8 mouse cellular contexts compared by ENCODE assay signal in the genomic region with DNA sequence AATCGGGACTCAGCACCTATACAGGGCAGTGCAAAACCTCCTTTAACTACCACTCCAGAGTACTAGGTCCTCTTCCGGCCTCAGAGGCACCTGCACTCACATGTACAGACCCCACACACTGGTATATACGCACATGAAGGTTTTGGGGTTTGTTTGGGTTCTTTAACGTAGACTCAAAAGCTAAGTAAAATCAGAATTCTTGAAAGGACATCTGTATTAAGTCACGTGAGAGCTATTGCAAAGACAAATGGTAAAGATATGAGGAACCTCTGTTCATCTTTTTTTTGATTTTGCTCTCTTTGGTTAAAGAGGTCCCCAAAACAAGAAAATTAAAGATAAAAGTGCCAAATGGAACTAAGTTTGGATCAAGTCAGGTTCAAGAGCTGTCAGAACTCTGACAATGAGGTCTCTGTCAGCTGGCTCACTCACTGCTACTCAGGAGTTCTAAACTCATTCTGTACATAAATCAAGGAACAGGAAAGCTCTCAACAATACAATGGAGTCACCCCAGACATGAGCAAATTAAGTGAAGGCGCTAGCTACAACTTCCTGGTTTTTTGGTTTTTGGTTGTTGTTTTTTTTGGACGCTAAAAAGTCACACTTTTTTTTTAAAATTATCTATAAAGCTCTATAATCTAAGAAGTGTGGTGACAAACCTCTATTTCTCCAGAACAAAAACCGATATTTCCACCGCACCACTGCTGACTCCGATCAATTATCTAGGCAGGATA. TPM values are rescaled to one million over a fixed set of nuclear protein-coding genes. Genes with fewer than 3 reads are reported as not detected.
DNase-seq lines count a peak whose midpoint lies in the region; ATAC-seq and TF ChIP-seq lines count a peak whose summit lies in the region.

No protein-coding gene starts in this region.

- ATAC-seq in hindbrain, embryonic 14.5 days (ENCODE audit: low FRiP score) = no peak
- no peak for ATAC-seq in midbrain, embryonic 16.5 days

- no peaks in the 10 kb centered on the region for H3K9me3 ChIP-seq in hindbrain, embryonic 14.5 days (ENCODE audit: control insufficient read depth, low read length)
- H3K9me3 ChIP-seq in midbrain, embryonic 16.5 days (replicated peaks; ENCODE audit: control insufficient read depth, low read length, poor library complexity, severe bottlenecking) = no peaks in the 10 kb centered on the region

- no peaks in the 10 kb centered on the region for H3K27me3 ChIP-seq in hindbrain, embryonic 14.5 days (ENCODE audit: control insufficient read depth, insufficient read depth, low read length)
- H3K27me3 ChIP-seq in midbrain, embryonic 16.5 days (ENCODE audit: control insufficient read depth, insufficient read depth, low read depth, low read length) = no peaks in the 10 kb centered on the region

- DNase-seq in left cerebral cortex, adult 2 months (ENCODE audit: extremely low spot score in 1 of 2, low spot score in 2 of 2) = no peak
- no peak for DNase-seq in left cerebral cortex, postnatal 25 days (ENCODE audit: low spot score in 2 of 2)
- DNase-seq in hindbrain, embryonic 14.5 days (ENCODE audit: low spot score) = no peak
- no peak for DNase-seq in right cerebral cortex, postnatal 14 days
- DNase-seq in right cerebral cortex, adult 18-20 months = no peak
- DNase-seq in adrenal gland, adult 18-20 months (ENCODE audit: low spot score in 2 of 2) = no peak

- TF ChIP-seq CTCF in left cerebral cortex, adult 2 months (IDR thresholded peaks at IDR 0.05) = no peak
- no peak for TF ChIP-seq CTCF in bone marrow macrophage, adult 2 months (IDR thresholded peaks at IDR 0.05; ENCODE audit: low read depth, low read length)

- peak overlapping the region; percentile 95 for H3K27ac ChIP-seq in left cerebral cortex, adult 2 months
- peak overlapping the region; percentile 95 for H3K27ac ChIP-seq in bone marrow macrophage, adult 2 months (ENCODE audit: insufficient read depth, low read depth, low read length)
- peak overlapping the region; percentile 98 for H3K27ac ChIP-seq in hindbrain, embryonic 14.5 days
- H3K27ac ChIP-seq in midbrain, embryonic 16.5 days (ENCODE audit: low read length) = peak overlapping the region; percentile 97

- intact Hi-C loops in left cerebral cortex, adult 2 months (cut with DNase I) = loop anchor here (1.0 to 10.0 kb wide), 3 partner anchors 40 to 488 kb away; a partner anchor contains a TSS
- intact Hi-C loops in left cerebral cortex, postnatal 25 days (cut with DNase I) = loop anchor here (1.0 to 10.0 kb wide), 3 partner anchors 40 to 490 kb away; a partner anchor contains a TSS

- WGBS in hindbrain, embryonic 14.5 days = 38% methylated on average over 10 of the region's 10 CpGs
- WGBS in midbrain, embryonic 16.5 days = 35% methylated on average over 10 of the region's 10 CpGs

- H3K4me1 ChIP-seq in bone marrow macrophage, adult 2 months (ENCODE audit: control insufficient read depth, insufficient read depth, low read length) = peaks cover 8% of the 10 kb centered on the region
- peaks cover 11% of the 10 kb centered on the region for H3K4me1 ChIP-seq in hindbrain, embryonic 14.5 days (replicated peaks; ENCODE audit: control insufficient read depth, insufficient read depth, low read length)
- peaks cover 16% of the 10 kb centered on the region for H3K4me1 ChIP-seq in midbrain, embryonic 16.5 days (ENCODE audit: control insufficient read depth, insufficient read depth, low read length)

- no peak for TF ChIP-seq POLR2A in bone marrow macrophage, adult 2 months (IDR thresholded peaks at IDR 0.05; ENCODE audit: borderline replicate concordance, low read depth, low read length)

- H3K4me2 ChIP-seq in hindbrain, embryonic 14.5 days (replicated peaks) = peak overlapping the region; percentile 61
- H3K4me2 ChIP-seq in midbrain, embryonic 16.5 days (ENCODE audit: low read length) = peak overlapping the region; percentile 62

- peak overlapping the region; percentile 89 for H3K4me3 ChIP-seq in left cerebral cortex, adult 2 months
- H3K4me3 ChIP-seq in bone marrow macrophage, adult 2 months (ENCODE audit: insufficient read depth, low read length) = peak overlapping the region; percentile 85
- H3K4me3 ChIP-seq in hindbrain, embryonic 14.5 days (replicated peaks; ENCODE audit: low read length) = peak overlapping the region; percentile 95
- H3K4me3 ChIP-seq in midbrain, embryonic 16.5 days (ENCODE audit: low read depth, low read length) = peak overlapping the region; percentile 80

- peak overlapping the region; percentile 91 for H3K9ac ChIP-seq in hindbrain, embryonic 14.5 days
- H3K9ac ChIP-seq in midbrain, embryonic 16.5 days (ENCODE audit: low read depth, low read length) = peak overlapping the region; percentile 75

- peaks cover 6% of the 10 kb centered on the region; the same call in 1 of the 2 replicates for H3K36me3 ChIP-seq in hindbrain, embryonic 14.5 days (replicated peaks; ENCODE audit: control insufficient read depth, insufficient read depth)
- H3K36me3 ChIP-seq in midbrain, embryonic 16.5 days (ENCODE audit: control insufficient read depth, insufficient read depth, low read length) = no peaks in the 10 kb centered on the region

RNA-seq across cellular contexts. Expression of a gene that starts 1.1 kb away (rescaled TPM):
- total RNA-seq in left cerebral cortex, adult 2 months (2021) = 10 to 100 TPM; 40.4 to 46.2 TPM
- total RNA-seq in left cerebral cortex, postnatal 25 days (2021) = 10 to 100 TPM; 38.7 to 43.3 TPM
- polyA plus RNA-seq in bone marrow macrophage, adult 2 months (2012; ENCODE audit: insufficient read depth, insufficient read length, missing spikeins) = 55.3 and 61.9 TPM in 2 replicates
- polyA plus RNA-seq in hindbrain, embryonic 14.5 days (2014; fragmentation: Nextera tagmentation; extraction: Ambion mirVana) = 31.8 and 33.0 TPM in 2 replicates
- polyA plus RNA-seq in midbrain, embryonic 16.5 days (2015; fragmentation: Nextera tagmentation; extraction: Ambion mirVana) = 28.9 and 32.7 TPM in 2 replicates
- 10 to 100 TPM; 34.6 to 38.2 TPM for total RNA-seq in adrenal gland, adult 18-20 months (2021)

RNA-seq across cellular contexts. Expression of a gene that starts 40.1 kb away (rescaled TPM):
- total RNA-seq in left cerebral cortex, adult 2 months (2021) = 10 to 100 TPM; 54.9 to 57.9 TPM
- 10 to 100 TPM; 42.7 to 49.0 TPM for total RNA-seq in left cerebral cortex, postnatal 25 days (2021)
- polyA plus RNA-seq in bone marrow macrophage, adult 2 months (2012; ENCODE audit: insufficient read depth, insufficient read length, missing spikeins) = 50.8 and 56.3 TPM in 2 replicates
- polyA plus RNA-seq in hindbrain, embryonic 14.5 days (2014; fragmentation: Nextera tagmentation; extraction: Ambion mirVana) = 50.8 and 58.1 TPM in 2 replicates
- 63.2 and 66.2 TPM in 2 replicates for polyA plus RNA-seq in midbrain, embryonic 16.5 days (2015; fragmentation: Nextera tagmentation; extraction: Ambion mirVana)
- 10 to 100 TPM; 35.9 to 41.9 TPM for total RNA-seq in adrenal gland, adult 18-20 months (2021)
